Mouse (Mus musculus) midbrain, embryonic 13.5 days (tissue): ENCODE measurements around the gene Wdr74. TPM values are rescaled to one million over a fixed set of nuclear protein-coding genes. Genes with fewer than 3 reads are reported as not detected.
"Not testable (repeated sequence)": the region's sequence is repeated elsewhere in the genome, so short reads cannot be mapped to it uniquely, and the experiment has no call there.

Source experiments
- ATAC-seq: fragments of 200-750 bp; cut with Nextera tagmentation; 2 replicates; pipeline ENCODE4 v1.8.0; 2017; ENCODE audit warnings: mild to moderate bottlenecking, moderate TSS enrichment, moderate library complexity
- H3K27ac ChIP-seq: fragments of 300-500 bp; sonication (generic); 2 replicates; pipeline ENCODE4 v1.5.1; 2015; ENCODE audit warnings: inconsistent platforms, mild to moderate bottlenecking, moderate library complexity
- H3K27me3 ChIP-seq: fragments of 300-500 bp; sonication (generic); 2 replicates; pipeline ENCODE4 v1.6.1; 2015; ENCODE audit warnings: mild to moderate bottlenecking, inconsistent platforms
- H3K36me3 ChIP-seq: fragments of 300-500 bp; sonication (generic); 2 replicates; pipeline ENCODE4 v1.6.1; 2015; ENCODE audit warnings: mild to moderate bottlenecking, inconsistent platforms
- H3K4me1 ChIP-seq: fragments of 300-500 bp; sonication (generic); replicated peaks from 2 replicates; pipeline ENCODE4 v1.6.1; 2015; ENCODE audit warnings: inconsistent platforms
- H3K4me2 ChIP-seq: fragments of 300-500 bp; sonication (generic); replicated peaks from 2 replicates; pipeline ENCODE4 v1.6.1; 2015; ENCODE audit warnings: moderate library complexity, mild to moderate bottlenecking, inconsistent platforms
- H3K4me3 ChIP-seq: fragments of 300-500 bp; sonication (generic); replicated peaks from 2 replicates; pipeline ENCODE4 v1.5.1; 2015; ENCODE audit warnings: mild to moderate bottlenecking, inconsistent platforms
- H3K9ac ChIP-seq: fragments of 300-500 bp; sonication (generic); replicated peaks from 2 replicates; pipeline ENCODE4 v1.6.1; 2015; ENCODE audit warnings: mild to moderate bottlenecking, inconsistent platforms
- H3K9me3 ChIP-seq: fragments of 300-500 bp; sonication (generic); 2 replicates; pipeline ENCODE4 v1.6.1; 2016; ENCODE audit warnings: mild to moderate bottlenecking, inconsistent platforms
- WGBS: fragments of 180-500 bp; shearing (Covaris S2); methylation state at CpG from one replicate; pipeline ENCODE4 v1.1.7; 2015; 5-methylcytosine and 5-hydroxymethylcytosine counted together
- polyA plus RNA-seq: library from polyadenylated mRNA; unstranded; fragments of >200 nt; fragmentation: Nextera tagmentation; extraction: Ambion mirVana; gene quantifications from 2 replicates; pipeline ENCODE4 v1.2.1, GENCODE M21; 2015

The Wdr74 gene
- polyA plus RNA-seq, 1 experiment from 2014 or later, result 93.4 TPM

- H3K4me3 ChIP-seq, result peak overlapping the region; percentile 71; the same call in 1 of the 2 replicates
- no peak overlapping the region; the same call in 1 of the 2 replicates for H3K9ac ChIP-seq
- H3K36me3 ChIP-seq, result peaks cover 20% of the 10 kb centered on the region
- H3K27me3 ChIP-seq, result no peaks in the 10 kb centered on the region
- no peak overlapping the region for H3K27ac ChIP-seq
- no peaks in the 10 kb centered on the region for H3K9me3 ChIP-seq
- peaks cover 38% of the 10 kb centered on the region for H3K4me1 ChIP-seq
- H3K4me2 ChIP-seq, result peak overlapping the region; percentile 65; the same call in 1 of the 2 replicates
- ATAC-seq, result no peak
- whole genome bisulfite sequencing, result 84% methylated on average over 1 of the region's 1 CpGs
Observed at GRCm38 (mm10) chr19:8721378-8721777, 14.2 kb upstream of the Wdr74 start.

- H3K4me1 ChIP-seq, result peaks cover 38% of the 10 kb centered on the region
- H3K4me2 ChIP-seq, result peak overlapping the region; percentile 65
- H3K36me3 ChIP-seq, result peaks cover 26% of the 10 kb centered on the region
- WGBS, result 66% methylated on average over 4 of the region's 4 CpGs
- H3K27ac ChIP-seq, result peak overlapping the region; percentile 35; the same call in 1 of the 2 replicates
- no peak for ATAC-seq
- no peaks in the 10 kb centered on the region for H3K27me3 ChIP-seq
- peak overlapping the region; percentile 77 for H3K9ac ChIP-seq
- H3K9me3 ChIP-seq, result no peaks in the 10 kb centered on the region
- H3K4me3 ChIP-seq, result peak overlapping the region; percentile 71
Observed at GRCm38 (mm10) chr19:8722021-8722420, 13.6 kb upstream of the Wdr74 start.

- 4% methylated on average over 5 of the region's 5 CpGs for WGBS
- ATAC-seq, result peak; percentile 12
- Histone ChIP-seq H3K27me3 (no peaks in the 10 kb centered on the region), H3K4me2 (peak overlapping the region; percentile 65), H3K9ac (peak overlapping the region; percentile 77), H3K9me3 (no peaks in the 10 kb centered on the region), H3K4me1 (peaks cover 38% of the 10 kb centered on the region), H3K36me3 (peaks cover 27% of the 10 kb centered on the region), H3K27ac (peak overlapping the region; percentile 91), H3K4me3 (peak overlapping the region; percentile 71)
Observed at GRCm38 (mm10) chr19:8722559-8722906, 13.1 kb upstream of the Wdr74 start.

- peak within 1 kb of the TSS; percentile 71 for H3K4me3 ChIP-seq
- H3K27ac ChIP-seq, result peak within 1 kb of the TSS; percentile 91
- H3K36me3 ChIP-seq, result peaks cover 27% of the 10 kb centered on the region
- peak; percentile 98 for ATAC-seq
- H3K9ac ChIP-seq, result peak within 1 kb of the TSS; percentile 88
- no peaks in the 10 kb centered on the region for H3K9me3 ChIP-seq
- peak within 1 kb of the TSS; percentile 67 for H3K4me2 ChIP-seq
- no peaks in the 10 kb centered on the region for H3K27me3 ChIP-seq
- WGBS, result under 1% methylated on average over 50 of the region's 50 CpGs
- peaks cover 38% of the 10 kb centered on the region for H3K4me1 ChIP-seq
Observed at GRCm38 (mm10) chr19:8722907-8723573, 12.6 kb upstream of the Wdr74 start, which contains the start of gene Slc3a2. TSS of gene Slc3a2 (minus strand) at chr19:8723369.

- peak overlapping the region; percentile 67 for H3K4me2 ChIP-seq
- H3K9ac ChIP-seq, result peak overlapping the region; percentile 88
- peak overlapping the region; percentile 71 for H3K4me3 ChIP-seq
- H3K27ac ChIP-seq, result peak overlapping the region; percentile 77
- no peak for ATAC-seq
- H3K9me3 ChIP-seq, result no peaks in the 10 kb centered on the region
- H3K4me1 ChIP-seq, result peaks cover 38% of the 10 kb centered on the region
- H3K27me3 ChIP-seq, result no peaks in the 10 kb centered on the region
- H3K36me3 ChIP-seq, result peaks cover 27% of the 10 kb centered on the region
- WGBS, result under 1% methylated on average over 20 of the region's 20 CpGs
Observed at GRCm38 (mm10) chr19:8723574-8724346, 11.9 kb upstream of the Wdr74 start.

- peak overlapping the region; percentile 67 for H3K4me2 ChIP-seq
- peaks cover 38% of the 10 kb centered on the region for H3K4me1 ChIP-seq
- peaks cover 27% of the 10 kb centered on the region for H3K36me3 ChIP-seq
- peak overlapping the region; percentile 71 for H3K4me3 ChIP-seq
- 0% methylated on average over 2 of the region's 2 CpGs for WGBS
- no peaks in the 10 kb centered on the region for H3K27me3 ChIP-seq
- H3K9ac ChIP-seq, result peak overlapping the region; percentile 88
- ATAC-seq, result no peak
- no peaks in the 10 kb centered on the region for H3K9me3 ChIP-seq
- H3K27ac ChIP-seq, result 0 out of 2 replicates have a peak overlapping the region, but pooled peaks have one; percentile 22
Observed at GRCm38 (mm10) chr19:8724392-8724791, 11.2 kb upstream of the Wdr74 start.

- 57% methylated on average over 4 of the region's 4 CpGs for WGBS
- peak overlapping the region; percentile 67 for H3K4me2 ChIP-seq
- no peaks in the 10 kb centered on the region for H3K9me3 ChIP-seq
- H3K4me1 ChIP-seq, result peaks cover 38% of the 10 kb centered on the region
- no peak overlapping the region for H3K27ac ChIP-seq
- H3K27me3 ChIP-seq, result no peaks in the 10 kb centered on the region
- peak overlapping the region; percentile 71 for H3K4me3 ChIP-seq
- no peak for ATAC-seq
- peak overlapping the region; percentile 88 for H3K9ac ChIP-seq
- H3K36me3 ChIP-seq, result peaks cover 27% of the 10 kb centered on the region
Observed at GRCm38 (mm10) chr19:8725081-8725613, 10.5 kb upstream of the Wdr74 start.

- no peak overlapping the region for H3K27ac ChIP-seq
- no peak overlapping the region for H3K4me3 ChIP-seq
- ATAC-seq, result no peak
- 18% methylated on average over 3 of the region's 3 CpGs for WGBS
- H3K4me1 ChIP-seq, result peaks cover 29% of the 10 kb centered on the region
- H3K9ac ChIP-seq, result no peak overlapping the region
- H3K27me3 ChIP-seq, result no peaks in the 10 kb centered on the region
- H3K9me3 ChIP-seq, result no peaks in the 10 kb centered on the region
- H3K36me3 ChIP-seq, result peaks cover 27% of the 10 kb centered on the region
- H3K4me2 ChIP-seq, result no peak overlapping the region
Observed at GRCm38 (mm10) chr19:8726609-8727390, 8.8 kb upstream of the Wdr74 start.

GRCm38 (mm10) chr19:8727495-8728114 is 8.0 kb upstream of the Wdr74 start:
- Histone ChIP-seq H3K9me3 (no peaks in the 10 kb centered on the region), H3K4me2 (no peak overlapping the region), H3K36me3 (peaks cover 27% of the 10 kb centered on the region), H3K4me1 (peaks cover 22% of the 10 kb centered on the region), H3K27ac (no peak overlapping the region), H3K4me3 (no peak overlapping the region), H3K27me3 (no peaks in the 10 kb centered on the region), H3K9ac (no peak overlapping the region)
- WGBS, result 22% methylated on average over 5 of the region's 5 CpGs
- no peak for ATAC-seq

- not testable (repeated sequence) for H3K4me2 ChIP-seq, ATAC-seq, H3K4me3 ChIP-seq, H3K27ac ChIP-seq, H3K27me3 ChIP-seq, H3K9me3 ChIP-seq, H3K9ac ChIP-seq
- peaks cover 22% of the 10 kb centered on the region for H3K4me1 ChIP-seq
- WGBS, result 43% methylated on average over 3 of the region's 3 CpGs
- peaks cover 27% of the 10 kb centered on the region for H3K36me3 ChIP-seq
Observed at GRCm38 (mm10) chr19:8728335-8729099, 7.1 kb upstream of the Wdr74 start.

- H3K4me1 ChIP-seq, result peaks cover 18% of the 10 kb centered on the region
- H3K4me2 ChIP-seq, result no peak overlapping the region
- no peak for ATAC-seq
- H3K27ac ChIP-seq, result no peak overlapping the region
- H3K9ac ChIP-seq, result no peak overlapping the region
- H3K36me3 ChIP-seq, result peaks cover 15% of the 10 kb centered on the region
- H3K9me3 ChIP-seq, result no peaks in the 10 kb centered on the region
- H3K4me3 ChIP-seq, result no peak overlapping the region
- 86% methylated on average over 3 of the region's 3 CpGs for WGBS
- 0 out of 2 replicates have a peak, but pooled peaks cover 3% of the 10 kb centered on the region for H3K27me3 ChIP-seq
Observed at GRCm38 (mm10) chr19:8734334-8734733, 1.3 kb upstream of the Wdr74 start.
